Mouse (Mus musculus) ES-Bruce4 (cell line): ENCODE results near the gene Pfdn6.

Experiments
- CTCF ChIP-seq: IDR thresholded peaks from one replicate; pipeline ENCODE4 v1.8.1; 2011; ENCODE audit warnings: low read depth, low read length
- EP300 ChIP-seq: IDR thresholded peaks from 2 replicates; pipeline ENCODE4 v1.6.1; 2011; ENCODE audit warnings: low read depth, low read length; ENCODE audit not compliant: insufficient read depth
- POLR2A ChIP-seq: IDR thresholded peaks from one replicate; pipeline ENCODE4 v1.8.1; 2011; ENCODE audit warnings: low read length; ENCODE audit not compliant: insufficient read depth

GRCm38 (mm10) chr17:33965846-33966550 lies 25.9 kb upstream of the Pfdn6 start:
- TF ChIP-seq POLR2A (no peak), EP300 (no peak), CTCF (no peak)
